Mouse (Mus musculus): Measurements from ENCODE around the gene Eras.
A peak's percentile ranks its signal among the peaks of the same experiment; 100 is the strongest.
"Not testable (repeated sequence)": the region's sequence is repeated elsewhere in the genome, so short reads cannot be mapped to it uniquely, and the experiment has no call there.

Gene Eras

DNA sequence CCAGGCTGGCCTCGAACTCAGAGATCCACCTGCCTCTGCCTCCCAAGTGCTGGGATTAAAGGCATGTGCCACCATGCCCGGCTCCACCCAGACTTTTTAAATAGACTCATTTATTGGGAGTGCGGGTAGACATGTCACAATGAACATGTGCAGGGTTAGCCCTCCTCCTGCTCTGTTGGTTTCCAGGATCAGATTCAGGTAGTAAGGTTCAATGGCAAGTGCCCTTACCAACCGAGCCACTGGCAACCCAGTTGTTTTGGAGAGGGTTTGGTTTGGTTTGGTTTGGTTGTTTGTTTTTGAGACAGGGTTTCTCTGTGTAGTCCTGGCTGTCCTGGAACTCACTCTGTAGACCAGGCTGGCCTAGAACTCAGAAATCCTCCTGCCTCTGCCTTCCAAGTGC, 19.2 kb downstream of the Eras start, which contains the start of gene Gm10490:
Gm10490 (plus strand) TSS at position 301 of the 400 bp plus-strand sequence.
- DNase-seq: not testable (repeated sequence)

DNA sequence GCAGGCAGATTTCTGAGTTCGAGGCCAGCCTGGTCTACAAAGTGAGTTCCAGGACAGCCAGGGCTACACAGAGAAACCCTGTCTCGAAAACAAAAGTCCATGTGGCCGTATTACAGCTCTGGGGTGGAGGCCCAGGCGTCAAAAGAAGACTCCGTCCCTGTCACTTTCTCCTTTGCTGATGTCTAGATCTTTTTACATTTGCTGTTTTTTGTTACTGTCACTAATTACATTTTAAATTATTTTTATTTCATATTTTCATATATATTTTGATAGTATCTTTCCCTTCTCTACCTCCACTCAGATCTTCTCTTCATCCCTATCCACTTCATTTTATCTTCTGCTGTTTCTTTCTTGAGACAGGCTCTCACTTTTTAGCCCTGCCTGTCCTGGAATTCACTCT, 20.7 kb downstream of the Eras start, which contains the start of gene Gm10491:
Gm10491 (minus strand) TSS at position 101 of the 400 bp plus-strand sequence.
- DNase-seq: no peak

DNA sequence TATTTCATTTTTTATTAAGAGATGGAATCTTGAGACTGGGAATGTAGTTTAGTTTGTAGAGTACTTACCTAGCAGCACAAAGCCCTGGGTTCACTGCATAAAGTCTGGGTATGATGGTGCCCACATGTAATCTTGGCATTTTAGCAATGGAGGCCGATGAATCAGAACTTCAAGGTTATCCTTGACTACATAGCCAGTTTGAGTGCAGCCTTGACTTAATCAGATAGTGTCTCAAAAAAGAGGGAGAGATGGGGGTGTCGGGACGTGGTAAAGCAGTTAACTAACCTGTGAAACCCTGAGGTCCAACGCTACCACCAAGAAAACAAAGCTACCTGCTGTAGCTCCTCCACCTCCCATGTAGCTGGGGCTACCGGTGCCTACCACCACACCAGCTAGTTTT, 24.0 kb downstream of the Eras start:
- DNase-seq: no peak

DNA sequence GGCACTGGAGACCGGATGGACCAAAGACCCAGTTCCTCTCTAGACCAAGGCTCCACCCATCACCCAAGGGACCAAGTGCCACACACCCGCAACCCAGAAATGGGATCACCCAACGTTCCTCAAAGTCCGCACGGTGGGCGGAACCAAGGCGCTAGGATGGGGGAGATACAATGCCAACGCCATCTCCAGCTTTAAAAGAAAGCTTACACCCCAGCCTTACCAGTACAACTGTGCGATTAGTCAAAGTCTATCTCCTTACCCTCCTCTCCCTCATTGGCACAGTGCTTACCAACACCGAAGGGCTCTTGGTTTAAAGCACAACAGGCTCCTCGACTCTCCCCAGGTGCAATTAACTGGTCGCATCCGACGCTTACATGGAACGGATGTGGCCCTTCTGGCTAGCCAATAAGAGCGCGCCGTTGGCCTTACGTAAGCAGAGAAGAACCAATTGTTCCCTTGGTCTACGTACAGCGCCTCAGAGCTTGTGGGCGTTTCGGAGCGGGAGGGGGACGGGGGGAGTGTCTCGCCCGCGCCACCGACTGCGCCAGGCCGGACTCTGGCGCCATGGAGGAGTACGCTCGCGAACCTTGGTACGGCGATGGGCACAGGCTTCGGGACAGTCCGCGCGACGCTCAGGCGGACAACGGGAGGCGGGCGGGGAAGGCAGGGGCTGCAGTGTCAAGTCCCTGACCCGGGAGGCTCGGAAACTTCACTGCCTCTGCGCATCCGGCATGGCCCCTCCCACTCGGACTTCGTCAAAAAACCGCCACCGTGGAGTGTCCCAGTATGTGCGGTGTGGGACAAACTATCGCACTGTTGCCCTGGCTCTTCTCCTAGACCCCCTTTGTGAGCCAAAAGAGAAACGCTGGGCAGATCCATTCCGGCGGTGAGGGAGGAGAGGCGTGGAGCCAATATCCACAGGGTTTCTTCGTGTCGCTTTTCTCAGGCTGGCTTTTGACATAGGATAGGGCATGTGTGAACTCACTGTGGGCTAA, 29.2 kb downstream of the Eras start, which contains the start of the genes Pqbp1 and Timm17b:
Pqbp1 (minus strand) TSS at position 390 of the 995 bp plus-strand sequence.
Timm17b (plus strand) TSS at position 478 of the 995 bp plus-strand sequence.
- peak; percentile 82 to 86 for DNase-seq

DNA sequence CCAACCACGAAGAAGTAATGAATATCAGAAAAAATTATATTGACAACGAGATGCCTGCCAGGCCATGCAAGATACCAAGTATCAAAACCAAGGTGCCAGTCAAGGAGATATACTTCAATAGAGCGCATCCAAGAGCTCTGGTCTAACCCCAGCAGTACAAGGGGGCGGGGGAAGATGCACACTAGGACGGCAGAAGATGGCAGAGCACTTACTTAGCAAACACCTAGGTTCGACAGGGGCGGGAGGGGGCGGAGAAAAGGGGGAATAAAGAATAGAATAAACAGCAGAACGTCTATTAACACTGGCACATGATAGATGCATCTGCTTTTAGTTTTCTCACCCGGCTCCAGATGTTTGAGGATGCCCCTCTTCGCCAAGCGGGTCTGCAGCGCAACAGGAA, 30.2 kb downstream of the Eras start:
- DNase-seq: no peak

DNA sequence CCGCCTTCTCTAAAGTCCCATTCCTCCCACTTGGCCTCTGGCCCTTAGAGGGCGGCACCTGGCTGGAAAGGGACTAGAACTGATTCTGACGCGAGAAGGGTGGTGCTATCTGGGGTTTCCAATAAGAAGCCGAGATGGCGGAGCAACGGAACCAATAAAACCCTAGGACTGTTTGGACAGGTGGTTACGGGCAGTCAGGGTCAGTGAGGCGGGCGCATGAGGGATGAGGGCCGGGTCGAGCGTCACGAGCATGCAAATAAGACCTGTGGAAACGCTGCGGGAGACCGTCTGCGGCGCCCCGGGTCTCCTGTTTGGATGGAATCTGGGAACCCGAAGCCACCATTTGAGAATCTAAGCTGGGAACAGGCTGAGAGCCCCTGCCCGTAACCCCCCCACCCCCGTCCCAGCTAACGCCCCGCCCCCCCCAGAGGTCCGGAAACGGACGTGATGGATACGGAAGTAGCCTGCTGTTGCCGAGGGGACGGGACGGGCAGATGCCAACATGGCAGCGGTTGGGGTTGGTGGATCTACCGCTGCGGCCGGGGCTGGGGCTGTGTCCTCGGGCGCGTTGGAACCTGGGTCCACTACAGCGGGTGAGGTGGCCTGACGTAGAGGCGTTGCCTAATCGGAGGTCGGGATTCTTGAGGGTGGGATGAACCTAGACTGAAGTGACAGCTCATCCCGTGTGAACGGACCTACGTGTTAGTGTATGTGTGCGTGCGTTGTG, 44.4 kb downstream of the Eras start, which contains the start of gene Slc35a2:
Slc35a2 (plus strand) TSS at position 188 of the 727 bp plus-strand sequence.
- DNase-seq: peak; percentile 78

DNA sequence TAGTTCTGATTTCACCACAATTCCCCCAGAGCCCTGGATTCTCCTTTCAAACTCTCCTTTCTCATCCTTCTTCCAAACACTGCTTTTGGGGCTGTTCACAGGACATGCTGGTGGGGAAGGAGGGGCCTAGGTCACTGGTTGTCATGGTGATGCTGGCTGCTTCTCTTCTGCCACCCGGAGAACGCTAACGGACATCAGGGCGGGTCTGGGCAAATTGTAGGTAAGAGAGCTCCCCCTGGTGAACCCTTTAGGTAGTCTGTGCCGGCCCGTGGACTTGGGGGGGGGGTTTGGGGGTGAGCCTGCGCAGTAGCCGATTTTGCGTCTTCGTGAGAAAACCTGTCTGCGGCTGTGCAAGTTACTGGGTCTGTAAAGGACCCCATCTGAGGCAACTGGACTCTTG, 48.6 kb downstream of the Eras start:
- DNase-seq: peak; percentile 64 to 68

DNA sequence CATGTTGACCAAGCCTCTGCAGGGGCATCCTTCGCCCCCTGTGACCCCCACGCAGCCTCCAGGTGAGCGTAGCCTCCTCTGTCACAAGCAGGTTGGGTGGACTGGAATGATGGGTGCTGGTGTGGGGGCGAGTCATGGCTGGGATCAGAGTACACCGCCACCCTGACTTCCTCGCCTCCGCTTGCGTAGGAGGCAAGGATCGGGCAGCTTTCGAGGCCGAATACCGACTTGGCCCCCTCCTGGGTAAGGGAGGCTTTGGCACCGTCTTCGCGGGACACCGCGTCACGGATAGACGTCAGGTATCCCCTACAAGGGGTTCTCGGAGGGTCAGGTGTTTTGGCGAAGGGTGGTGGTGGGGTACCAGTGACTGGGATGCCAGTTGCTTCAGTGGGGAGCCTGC, 49.9 kb downstream of the Eras start:
- DNase-seq: peak; percentile 33 to 38

DNA sequence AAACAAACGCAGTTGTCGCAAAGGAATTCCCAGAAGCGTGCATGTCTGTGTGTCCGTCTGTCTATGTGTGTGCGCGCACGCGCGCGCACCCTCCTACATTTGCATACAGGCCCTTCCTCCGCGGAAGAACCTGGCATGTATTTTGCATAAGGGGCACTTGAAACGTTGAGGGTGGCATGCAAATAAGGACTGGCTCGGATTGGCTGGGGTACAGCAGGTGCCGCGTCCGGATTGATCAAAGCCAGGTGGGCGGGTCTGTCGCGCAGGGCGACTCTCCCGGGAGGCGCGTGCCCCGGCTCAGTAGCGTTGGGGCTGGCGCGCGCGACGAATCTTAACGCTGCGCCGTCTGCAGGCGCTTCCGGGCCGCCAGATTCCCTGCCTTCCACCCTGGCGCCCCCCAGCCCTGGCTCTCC, 50.4 kb downstream of the Eras start, which contains the start of gene Pim2:
Pim2 (plus strand) TSS at position 256 of the 413 bp plus-strand sequence.
- peak; percentile 82 to 87 for DNase-seq

Measured in cerebellum, postnatal 36 days (tissue).